Mouse (Mus musculus) monocyte, adult 5-6 weeks (primary cell): ENCODE results near the gene Uimc1. TPM values are rescaled to one million over a fixed set of nuclear protein-coding genes. Genes with fewer than 3 reads are reported as not detected.

Experiments
- ATAC-seq: fragments of 153-309, 156-312 bp; replicated peaks from 2 replicates; pipeline ENCODE4 v1.8.0; 2017; ENCODE audit warnings: mild to moderate bottlenecking; ENCODE audit not compliant: low TSS enrichment, insufficient number of reproducible peaks, severe bottlenecking, poor library complexity, low FRiP score
- total RNA-seq: library from RNA; stranded (forward); fragments of 200-1000, 200-491, 200-594 nt; gene quantifications from 3 replicates; pipeline ENCODE4 v1.2.3, GENCODE M21; 2017

Uimc1 gene
- total RNA-seq, 1 experiment from 2014 or later, result 113 TPM

DNA sequence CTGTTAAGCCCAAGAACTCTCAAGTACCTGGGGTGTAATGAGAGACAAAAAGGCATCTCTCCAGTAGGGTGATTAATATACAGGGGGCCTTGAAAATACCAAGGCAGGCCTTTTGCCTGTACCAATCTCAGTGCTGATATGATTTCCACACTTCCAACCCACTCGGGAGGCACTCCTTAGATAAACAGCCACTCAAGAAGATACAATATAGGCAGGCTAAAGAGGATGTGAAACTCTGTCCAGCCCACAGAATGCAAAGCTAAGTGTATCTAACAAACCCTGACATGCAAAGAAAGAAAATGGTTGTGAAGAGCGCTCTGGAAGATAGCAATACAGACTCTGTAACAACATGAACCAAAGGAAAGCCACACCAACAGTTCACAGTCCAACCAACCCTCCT lies 36.8 kb downstream of the Uimc1 start:
- peak; percentile 70 for ATAC-seq

DNA sequence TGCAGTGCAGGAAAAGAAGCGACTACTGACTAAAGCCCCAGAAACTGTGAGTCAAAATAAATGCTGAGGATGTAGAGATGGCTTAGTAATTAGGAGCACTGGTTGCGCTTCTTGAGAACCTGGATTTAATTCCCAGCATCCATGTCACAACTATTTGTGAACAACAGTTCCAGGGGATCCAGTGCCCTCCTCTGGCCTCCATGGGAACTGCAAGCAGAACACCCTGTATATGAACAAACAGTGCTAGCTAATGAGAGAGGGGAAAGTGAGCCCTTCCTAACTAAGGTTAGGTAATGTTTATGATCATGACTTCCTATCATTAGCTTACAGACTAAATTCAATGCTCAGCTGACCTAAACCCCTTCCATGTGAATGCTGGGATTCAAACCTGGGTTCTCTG lies 42.1 kb downstream of the Uimc1 start:
- ATAC-seq, result no peak

DNA sequence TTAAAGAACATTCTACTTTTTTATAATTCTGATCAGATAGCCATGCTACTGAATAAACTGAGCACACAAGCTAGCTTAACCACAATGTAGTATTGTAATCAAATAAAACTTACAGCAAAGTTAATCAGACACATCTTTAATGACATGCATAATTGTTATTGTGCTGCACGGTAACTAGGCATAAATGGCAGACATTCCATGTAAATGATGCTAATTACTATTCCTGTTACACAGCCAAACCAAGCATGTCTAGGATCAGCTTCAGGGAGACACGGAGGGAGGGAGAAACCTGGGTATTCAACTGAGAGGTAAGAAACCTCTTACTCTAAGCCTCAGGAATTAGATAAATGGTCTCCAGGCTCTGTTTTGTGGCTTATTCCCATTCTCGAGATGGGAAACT lies 52.4 kb downstream of the Uimc1 start:
- no peak for ATAC-seq

DNA sequence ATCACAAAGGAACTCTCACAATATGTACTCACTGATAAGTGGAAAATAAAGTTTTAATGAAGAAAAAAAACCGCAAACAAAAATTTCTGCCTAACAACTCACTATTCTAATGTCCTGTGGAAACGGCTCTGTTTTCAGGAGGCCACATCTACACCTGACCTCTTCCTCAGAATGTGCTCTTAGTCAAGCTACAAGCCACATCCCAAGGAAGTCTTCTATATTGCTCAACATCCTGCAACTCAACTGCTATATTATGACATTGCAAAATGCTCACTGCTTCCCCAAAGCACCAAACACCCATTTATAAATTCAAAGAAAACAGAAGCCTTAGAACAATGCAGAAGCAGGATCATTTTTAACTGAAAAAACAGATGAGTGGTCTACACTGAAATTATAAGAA lies 60.1 kb downstream of the Uimc1 start:
- peak; percentile 90 for ATAC-seq

DNA sequence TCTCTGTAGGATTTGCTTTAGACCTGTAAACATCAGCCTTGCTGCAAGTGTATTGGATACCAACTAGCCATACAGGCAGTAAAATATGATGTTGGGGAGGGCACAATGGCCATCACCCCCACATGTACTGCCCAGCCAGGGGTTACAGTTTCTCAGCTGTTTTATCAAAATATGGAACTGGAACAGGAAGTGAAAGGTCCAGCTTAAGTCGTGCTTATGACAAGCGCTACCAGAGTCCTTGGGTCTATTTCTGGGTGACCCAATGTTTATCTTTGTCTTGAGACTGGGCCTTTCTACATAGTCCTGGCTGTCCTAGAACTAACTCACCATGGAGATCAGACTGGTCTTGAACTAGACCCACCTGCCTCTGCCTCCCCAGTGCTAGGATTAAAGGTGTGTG lies 75.9 kb downstream of the Uimc1 start:
- ATAC-seq, result no peak

DNA sequence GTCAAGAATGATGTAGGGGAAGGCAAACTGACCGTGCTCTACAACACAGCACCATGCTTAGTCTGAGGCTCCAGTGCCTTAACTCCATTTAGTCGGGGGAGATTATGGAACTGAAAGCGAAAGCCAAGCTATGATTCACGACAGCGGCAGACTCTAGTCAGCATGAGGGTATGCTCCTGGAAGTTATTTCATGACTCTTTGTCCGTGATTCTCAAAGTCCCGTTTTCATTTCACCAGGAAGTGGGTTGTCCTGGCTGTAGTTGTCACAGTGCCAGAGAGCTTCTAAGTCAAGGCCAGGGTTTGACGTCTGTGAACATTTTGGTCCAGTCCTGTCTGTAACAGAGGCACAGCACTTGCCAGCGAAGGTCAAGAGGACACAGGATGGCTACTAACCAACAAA lies 77.4 kb downstream of the Uimc1 start:
- peak; percentile 9; the same call in 1 of the 2 replicates for ATAC-seq

DNA sequence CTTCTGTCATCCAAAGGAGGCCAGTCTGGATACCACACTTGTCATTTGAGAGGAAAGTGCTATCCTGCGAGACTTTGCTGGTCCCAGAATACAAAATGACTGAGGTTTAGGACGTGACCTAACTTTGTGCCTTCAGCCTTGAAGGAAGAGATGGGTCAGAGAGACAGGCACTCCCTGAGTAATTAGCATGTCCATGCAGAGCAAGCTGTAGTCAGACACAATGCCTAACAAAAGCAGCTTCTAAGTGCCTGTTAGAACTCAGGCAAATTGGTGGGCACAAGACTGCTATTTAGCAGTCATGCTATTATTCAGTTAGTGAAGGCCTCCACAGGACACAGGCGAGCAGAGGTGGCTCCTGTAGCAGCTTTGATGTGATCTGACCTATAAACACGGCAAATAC lies 77.8 kb downstream of the Uimc1 start:
- no peak for ATAC-seq

DNA sequence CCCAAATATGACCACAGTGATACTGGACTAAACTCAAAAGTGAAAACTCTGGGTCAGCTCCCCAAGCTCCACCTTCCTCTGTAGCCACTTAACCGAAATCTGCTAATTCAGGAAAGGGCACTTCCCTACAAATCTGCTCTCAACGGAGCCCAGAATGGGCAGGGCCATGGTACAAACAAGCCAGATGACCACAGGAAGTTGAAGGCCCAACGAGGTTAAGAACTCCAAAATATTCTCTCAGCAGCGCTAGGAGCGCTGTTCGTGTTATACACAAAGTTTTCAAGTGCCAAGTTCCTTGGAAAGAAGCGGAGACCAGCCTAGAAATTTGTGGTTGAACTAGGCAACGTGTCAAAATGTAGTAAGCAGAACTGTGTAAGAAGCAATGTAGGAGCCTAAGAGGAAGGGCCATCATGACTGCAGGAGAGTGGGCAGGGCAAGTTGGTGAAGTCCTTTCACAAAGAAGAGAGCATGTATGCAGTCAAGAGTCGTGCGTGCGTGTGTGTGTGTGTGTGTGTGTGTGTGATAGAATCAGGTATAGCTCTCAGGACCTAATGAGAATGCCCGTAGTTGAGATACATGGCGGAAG lies 78.8 kb downstream of the Uimc1 start, which contains the start of gene Hk3:
TSS of gene Hk3 (minus strand) at position 192 of the 586 bp plus-strand sequence.
- ATAC-seq, result peak; percentile 36

DNA sequence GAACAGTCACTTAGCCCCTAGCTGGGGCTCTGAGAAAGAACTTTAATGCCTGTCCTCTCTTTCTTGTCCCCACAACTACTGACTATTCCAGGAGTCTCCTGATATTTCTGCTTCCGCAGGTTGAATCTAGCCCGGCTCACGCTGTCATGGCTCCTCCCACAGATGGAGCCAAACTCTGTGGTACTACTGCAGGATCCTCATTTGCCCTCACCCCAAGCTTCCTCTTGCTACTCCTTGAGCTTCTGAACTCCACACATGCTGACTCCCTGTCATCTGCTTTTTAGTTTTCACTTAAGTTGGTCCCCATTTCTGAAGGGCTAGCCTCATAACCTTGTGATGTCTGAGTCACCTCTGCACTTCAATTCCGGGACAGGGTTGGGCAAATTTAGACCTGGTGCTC lies 80.0 kb downstream of the Uimc1 start:
- peak; percentile 44 for ATAC-seq

DNA sequence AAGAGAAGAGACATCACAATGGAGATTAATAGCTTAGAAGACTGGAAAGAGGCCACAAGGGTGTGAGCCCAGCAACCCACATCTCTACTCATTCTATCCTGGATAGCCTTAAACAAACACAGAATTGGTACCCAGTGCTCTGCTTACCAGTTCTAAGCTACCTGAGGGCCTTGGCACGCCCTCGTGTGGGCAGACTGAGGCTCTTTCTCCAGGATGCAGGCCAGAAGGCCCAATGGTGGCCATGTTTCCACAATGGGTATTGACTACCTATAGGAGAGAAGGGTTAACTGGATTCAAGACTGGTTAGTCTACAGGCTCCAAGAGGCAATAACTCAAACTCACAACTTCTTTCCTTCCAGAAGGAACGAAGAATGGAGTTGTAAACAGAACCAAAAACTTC lies 80.9 kb downstream of the Uimc1 start:
- no peak for ATAC-seq

DNA sequence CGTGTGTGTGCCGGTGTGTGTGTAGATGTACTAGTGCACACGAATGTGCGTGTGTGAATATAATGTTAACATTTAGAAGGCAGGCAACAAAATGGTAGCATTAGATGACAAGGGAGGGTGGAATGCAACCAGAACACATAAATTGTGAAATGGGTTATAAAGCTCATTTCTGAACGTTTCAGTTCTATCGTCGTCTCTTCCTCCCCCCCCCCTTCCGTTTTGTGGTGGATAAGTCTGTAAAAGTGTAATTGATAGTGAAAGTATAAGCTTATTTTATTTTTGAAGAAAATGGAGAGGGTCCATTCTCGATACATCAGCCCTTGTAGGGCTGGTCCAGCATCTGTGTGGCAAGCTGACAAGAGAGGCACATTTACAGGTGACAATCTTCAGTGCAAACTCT lies 81.4 kb downstream of the Uimc1 start:
- ATAC-seq, result no peak

DNA sequence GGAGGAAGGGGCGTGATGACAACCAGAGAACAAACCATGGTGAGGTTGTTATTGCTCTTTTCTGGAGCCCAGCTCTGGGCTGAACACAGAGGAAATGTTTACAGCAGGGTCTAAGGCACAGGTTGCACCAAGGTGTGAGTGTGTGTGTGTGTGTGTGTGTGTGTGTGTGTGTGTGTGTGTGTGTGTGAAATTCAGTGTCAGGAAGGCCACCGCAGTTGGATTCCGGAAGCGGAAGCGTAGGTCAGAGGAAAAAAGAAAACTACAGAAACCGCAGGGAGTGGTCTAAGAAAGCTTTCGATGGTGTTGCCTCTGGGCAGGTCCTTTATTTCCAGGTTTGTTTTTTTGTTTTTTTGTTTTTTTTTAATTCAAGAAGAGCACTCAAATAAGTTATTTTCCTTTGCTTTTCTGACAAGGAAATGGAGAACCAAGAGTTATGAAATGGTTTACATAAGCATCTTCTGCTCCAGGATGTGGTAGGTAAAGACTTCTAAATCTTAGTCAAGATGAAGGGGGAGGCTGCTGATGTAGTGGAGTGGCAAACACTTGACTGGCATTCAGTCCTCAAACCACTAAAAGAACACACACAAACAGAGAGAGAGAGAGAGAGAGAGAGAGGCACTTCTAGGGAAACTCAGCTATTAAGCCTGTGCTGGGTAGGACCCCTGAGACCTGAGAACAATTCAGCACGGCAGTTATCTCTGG lies 82.1 kb downstream of the Uimc1 start:
- no peak for ATAC-seq

DNA sequence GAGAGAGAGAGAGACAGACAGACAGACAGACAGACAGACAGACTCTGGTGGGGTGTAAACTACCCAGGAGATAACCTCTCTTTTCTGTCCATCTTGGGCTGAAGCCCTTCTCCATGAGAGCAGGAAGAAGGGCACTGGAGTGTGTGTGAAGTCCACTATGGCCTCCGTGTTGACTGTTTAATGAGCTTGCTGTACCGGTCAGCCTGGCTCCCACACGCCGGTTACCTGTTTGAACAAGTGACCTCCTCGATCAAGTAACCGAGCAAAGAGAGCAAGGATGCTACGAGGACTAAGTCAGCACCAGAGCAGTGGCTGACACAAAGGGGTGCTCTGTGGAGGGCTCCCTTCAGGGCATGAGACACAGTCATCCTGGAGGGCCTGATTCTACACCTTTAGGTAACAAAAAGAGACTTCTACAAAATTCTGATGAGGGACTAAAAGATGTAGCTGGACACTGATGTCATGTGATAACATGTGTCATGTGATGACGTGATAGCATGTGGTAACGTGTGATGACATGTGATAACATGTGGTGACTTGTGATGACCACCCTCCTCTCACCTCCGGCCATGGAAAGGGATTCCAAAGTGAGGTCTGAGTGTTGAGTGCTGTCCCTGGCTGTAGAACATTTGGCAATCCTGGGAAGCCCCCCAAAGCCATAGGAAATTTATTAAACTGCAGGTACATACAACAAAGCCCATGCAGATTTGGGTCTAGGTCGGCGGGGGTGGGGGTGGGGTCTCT lies 82.8 kb downstream of the Uimc1 start:
- ATAC-seq, result no peak

DNA sequence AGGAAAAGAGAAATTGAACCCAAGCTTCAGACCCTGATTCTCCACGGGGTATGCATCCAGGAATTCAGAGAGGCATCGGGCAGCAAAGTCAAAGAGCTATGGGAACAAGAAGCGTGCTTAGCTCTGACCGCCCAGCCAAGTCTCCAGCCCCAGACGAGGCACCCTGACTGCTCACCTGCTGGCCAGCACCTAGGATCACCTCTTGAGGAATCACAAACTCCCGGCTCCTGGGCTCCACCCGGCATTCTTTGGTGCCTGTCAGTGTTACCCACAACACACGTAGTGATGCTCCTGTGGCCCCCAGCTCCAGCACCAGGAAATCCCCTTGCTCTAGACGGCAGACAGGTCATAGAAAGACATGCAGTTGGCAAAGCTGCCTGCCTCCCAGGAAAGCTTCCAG lies 85.6 kb downstream of the Uimc1 start:
- ATAC-seq, result no peak

DNA sequence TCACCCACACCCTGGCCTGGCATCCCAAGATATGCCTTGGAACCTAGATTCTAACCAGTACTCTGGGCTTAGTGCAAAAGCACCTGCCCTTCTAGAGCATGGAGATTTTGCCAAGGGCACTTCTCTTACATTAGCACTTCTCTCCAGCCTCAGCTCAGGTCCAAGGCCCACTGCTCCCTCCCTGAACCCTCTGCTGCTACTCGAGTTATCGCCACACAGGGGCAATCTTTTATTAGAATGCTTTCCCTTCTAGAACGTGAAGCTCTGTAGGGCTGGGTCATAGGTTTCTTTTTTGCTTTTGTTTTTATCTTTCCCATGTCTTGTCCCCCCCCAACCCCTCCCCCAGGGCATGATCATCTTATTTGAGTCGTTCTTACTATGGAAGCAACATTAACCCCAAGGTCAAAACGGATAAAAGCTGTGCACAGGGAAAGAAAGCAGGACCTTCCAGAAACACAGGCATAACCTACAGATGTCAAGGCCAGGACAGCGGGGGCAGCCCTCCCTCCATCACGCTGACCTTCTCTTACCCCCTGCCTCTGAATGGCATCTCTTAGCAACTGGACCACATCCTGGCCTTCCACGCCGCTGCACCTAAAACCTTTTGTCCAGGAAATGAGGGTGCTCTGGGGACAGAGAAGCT lies 86.3 kb downstream of the Uimc1 start:
- ATAC-seq, result no peak

DNA sequence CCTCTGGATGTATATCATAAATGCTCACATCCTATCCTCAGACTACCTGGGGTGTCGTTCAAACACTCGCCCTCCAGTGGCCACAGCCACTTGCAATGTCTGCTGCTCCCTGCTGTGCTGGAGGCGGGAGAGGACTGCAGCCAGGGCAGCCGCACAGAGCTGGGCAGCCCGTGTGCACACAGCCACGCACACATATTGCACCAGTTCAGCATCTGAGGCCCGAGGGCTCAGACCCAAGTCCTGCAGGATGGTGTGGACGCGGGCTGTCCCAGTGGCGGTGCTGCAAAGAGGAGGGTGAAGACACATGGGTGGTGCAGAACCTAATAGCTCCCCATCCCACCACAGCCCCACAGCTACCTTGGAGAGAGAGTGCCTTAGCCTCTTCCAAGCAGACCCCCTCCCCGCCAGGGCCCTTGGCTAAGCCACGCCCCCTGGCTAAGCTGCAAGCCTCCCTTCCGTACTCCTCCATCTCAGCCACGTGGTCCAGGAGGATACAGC lies 88.1 kb downstream of the Uimc1 start:
- ATAC-seq, result no peak

DNA sequence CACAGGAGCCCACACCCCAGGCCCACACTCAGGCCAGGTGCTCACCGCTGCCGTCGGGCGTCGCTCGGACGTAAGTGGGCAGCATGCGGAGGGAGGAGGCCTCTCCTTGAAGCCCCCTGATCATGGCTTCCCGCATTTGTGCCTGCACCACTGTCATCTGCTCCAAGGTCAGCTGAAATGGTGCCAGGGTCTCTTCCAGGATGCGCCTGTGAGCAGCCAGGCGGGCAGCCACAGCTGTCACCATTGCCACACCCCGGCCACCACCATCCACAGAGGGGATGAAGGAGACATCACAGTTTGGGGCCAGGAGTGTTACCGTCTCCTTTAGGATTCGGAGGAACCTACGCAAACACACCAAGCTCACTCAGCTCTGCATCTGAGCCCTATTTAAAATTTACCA lies 89.0 kb downstream of the Uimc1 start:
- ATAC-seq, result no peak

DNA sequence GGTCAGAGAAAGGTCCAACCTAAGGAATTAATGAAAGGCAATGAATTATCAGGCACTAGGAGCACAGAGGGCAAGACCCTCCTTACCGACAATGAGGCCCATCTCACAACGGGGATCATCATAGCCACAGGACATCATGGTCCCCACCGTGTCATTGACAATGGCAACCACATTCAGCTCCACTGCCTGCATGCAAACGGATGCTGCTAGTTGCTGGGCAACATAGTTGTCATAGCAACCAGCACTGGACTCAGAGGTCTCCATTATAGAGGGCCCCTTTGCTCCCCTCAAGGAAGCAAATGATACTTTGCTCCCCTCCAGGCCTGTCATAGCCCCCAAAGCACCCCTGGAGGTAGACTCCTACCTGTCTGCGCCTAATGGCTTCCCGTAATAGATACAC lies 91.5 kb downstream of the Uimc1 start:
- no peak for ATAC-seq

DNA sequence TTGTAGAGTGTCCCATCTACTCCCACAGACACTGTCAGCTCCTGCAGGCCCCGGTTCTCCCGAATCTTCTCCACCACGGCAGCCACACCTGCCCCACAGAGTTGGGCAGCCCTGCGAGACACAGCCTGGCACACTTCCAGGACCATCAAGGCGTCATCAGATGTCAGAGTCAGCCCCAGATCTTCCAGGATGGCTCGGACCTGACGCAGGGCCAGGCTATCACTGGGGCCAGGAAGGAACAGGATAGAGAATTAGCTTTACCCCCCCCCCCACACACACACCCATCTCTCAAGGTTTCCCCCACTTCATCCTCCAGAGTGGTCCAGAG lies 93.7 kb downstream of the Uimc1 start:
- no peak for ATAC-seq
